Mouse (Mus musculus): ENCODE data around the gene Fbrs.
"Not testable (repeated sequence)": the region's sequence is repeated elsewhere in the genome, so short reads cannot be mapped to it uniquely, and the experiment has no call there.

The Fbrs gene

GRCm38 (mm10) chr7:127478635-127479317, at the start of gene Fbrs:
Gene Fbrs (plus strand): TSS chr7:127479199.
- DNase-seq = no peak

GRCm38 (mm10) chr7:127435206-127435605, 43.8 kb upstream of the Fbrs start:
- no peak for DNase-seq

- peak; percentile 67 to 70 for DNase-seq
These were observed 41.3 kb upstream of the Fbrs start for GRCm38 (mm10) chr7:127437724-127438123.

GRCm38 (mm10) chr7:127443976-127444375, 35.0 kb upstream of the Fbrs start:
- DNase-seq = no peak

- peak; percentile 91 to 94 for DNase-seq
These were observed 30.3 kb upstream of the Fbrs start, which contains the start of gene Zfp689 for GRCm38 (mm10) chr7:127448521-127449300. Gene Zfp689 (minus strand): TSS chr7:127449158.

- DNase-seq = no peak
These were observed 29.0 kb upstream of the Fbrs start for GRCm38 (mm10) chr7:127449966-127450365.

- no peak for DNase-seq
These were observed 25.9 kb upstream of the Fbrs start for GRCm38 (mm10) chr7:127453056-127453455.

GRCm38 (mm10) chr7:127454905-127455304, 24.1 kb upstream of the Fbrs start:
- no peak for DNase-seq

GRCm38 (mm10) chr7:127458371-127459122, 20.5 kb upstream of the Fbrs start:
- not testable (repeated sequence) for DNase-seq

- DNase-seq = not testable (repeated sequence)
These were observed 19.7 kb upstream of the Fbrs start, which contains the start of gene Prr14 for GRCm38 (mm10) chr7:127459311-127459710. Gene Prr14 (plus strand): TSS chr7:127459611.

GRCm38 (mm10) chr7:127465191-127465590, 13.8 kb upstream of the Fbrs start:
- no peak for DNase-seq

- DNase-seq = not testable (repeated sequence)
These were observed 13.3 kb upstream of the Fbrs start for GRCm38 (mm10) chr7:127465670-127466069.

GRCm38 (mm10) chr7:127466606-127467005, 12.4 kb upstream of the Fbrs start:
- no peak for DNase-seq

- peak in 1 of 2 experiments; percentile 13 for DNase-seq
These were observed 8.8 kb upstream of the Fbrs start for GRCm38 (mm10) chr7:127470011-127470715.

- DNase-seq = peak; percentile 85 to 87
These were observed 8.0 kb upstream of the Fbrs start for GRCm38 (mm10) chr7:127470743-127471645.

GRCm38 (mm10) chr7:127471646-127472010, 7.4 kb upstream of the Fbrs start:
- DNase-seq = peak; percentile 48 to 50

- no peak for DNase-seq
These were observed 6.9 kb upstream of the Fbrs start for GRCm38 (mm10) chr7:127472060-127472459.

GRCm38 (mm10) chr7:127473705-127474104, 5.3 kb upstream of the Fbrs start:
- no peak for DNase-seq

GRCm38 (mm10) chr7:127474378-127475070, 4.5 kb upstream of the Fbrs start:
- no peak for DNase-seq

GRCm38 (mm10) chr7:127475186-127475740, 3.7 kb upstream of the Fbrs start:
- DNase-seq = no peak

GRCm38 (mm10) chr7:127476336-127476735, 2.7 kb upstream of the Fbrs start:
- DNase-seq = no peak
